Mouse (Mus musculus) kidney, postnatal 14 days (tissue): ENCODE data around the gene Ciao2a.

Experiments
- DNase-seq: peaks from one replicate; pipeline ENCODE4 v3.0.0; 2022; ENCODE audit warnings: mixed read lengths

Ciao2a gene

GRCm38 (mm10) chr9:66120945-66121344, 5.5 kb upstream of the Ciao2a start:
- DNase-seq, result no peak

GRCm38 (mm10) chr9:66121421-66121820, 5.0 kb upstream of the Ciao2a start:
- DNase-seq, result no peak

GRCm38 (mm10) chr9:66123648-66124047, 2.8 kb upstream of the Ciao2a start:
- DNase-seq, result no peak

GRCm38 (mm10) chr9:66124111-66124531, 2.3 kb upstream of the Ciao2a start:
- peak; percentile 33 for DNase-seq

- DNase-seq, result peak; percentile 98
Observed at GRCm38 (mm10) chr9:66124681-66125542, 1.5 kb upstream of the Ciao2a start.

- DNase-seq, result no peak
Observed at GRCm38 (mm10) chr9:66125543-66126455, 612 bp upstream of the Ciao2a start.

GRCm38 (mm10) chr9:66127193-66127546, 759 bp downstream of the Ciao2a start:
- no peak for DNase-seq

GRCm38 (mm10) chr9:66127884-66128283, 1.5 kb downstream of the Ciao2a start:
- DNase-seq, result no peak

GRCm38 (mm10) chr9:66131466-66131865, 5.1 kb downstream of the Ciao2a start:
- no peak for DNase-seq

- DNase-seq, result no peak
Observed at GRCm38 (mm10) chr9:66135967-66136366, 9.6 kb downstream of the Ciao2a start.

- DNase-seq, result no peak
Observed at GRCm38 (mm10) chr9:66138193-66138592, 11.8 kb downstream of the Ciao2a start.

- no peak for DNase-seq
Observed at GRCm38 (mm10) chr9:66142265-66142664, 15.9 kb downstream of the Ciao2a start.

GRCm38 (mm10) chr9:66144248-66144647, 17.8 kb downstream of the Ciao2a start:
- DNase-seq, result peak; percentile 77

GRCm38 (mm10) chr9:66146141-66146540, 19.7 kb downstream of the Ciao2a start:
- no peak for DNase-seq

- DNase-seq, result no peak
Observed at GRCm38 (mm10) chr9:66152011-66152410, 25.6 kb downstream of the Ciao2a start.

GRCm38 (mm10) chr9:66153594-66153993, 27.2 kb downstream of the Ciao2a start:
- no peak for DNase-seq

- no peak for DNase-seq
Observed at GRCm38 (mm10) chr9:66154013-66154412, 27.6 kb downstream of the Ciao2a start.

GRCm38 (mm10) chr9:66155534-66155933, 29.1 kb downstream of the Ciao2a start:
- DNase-seq, result no peak

GRCm38 (mm10) chr9:66157958-66158830, 31.8 kb downstream of the Ciao2a start, which contains the start of gene Dapk2:
Dapk2 (plus strand) TSS chr9:66158223.
- DNase-seq, result peak; percentile 93

- DNase-seq, result no peak
Observed at GRCm38 (mm10) chr9:66158885-66159430, 32.5 kb downstream of the Ciao2a start.

- DNase-seq, result no peak
Observed at GRCm38 (mm10) chr9:66160155-66160554, 33.7 kb downstream of the Ciao2a start.

GRCm38 (mm10) chr9:66162995-66163394, 36.6 kb downstream of the Ciao2a start:
- DNase-seq, result no peak
